Mouse (Mus musculus): ENCODE data around the gene Gprc6a. TPM values are rescaled to one million over a fixed set of nuclear protein-coding genes. Genes with fewer than 3 reads are reported as not detected.

The Gprc6a gene
- polyA plus RNA-seq, 1 experiment from 2014 or later, result not detected

DNA sequence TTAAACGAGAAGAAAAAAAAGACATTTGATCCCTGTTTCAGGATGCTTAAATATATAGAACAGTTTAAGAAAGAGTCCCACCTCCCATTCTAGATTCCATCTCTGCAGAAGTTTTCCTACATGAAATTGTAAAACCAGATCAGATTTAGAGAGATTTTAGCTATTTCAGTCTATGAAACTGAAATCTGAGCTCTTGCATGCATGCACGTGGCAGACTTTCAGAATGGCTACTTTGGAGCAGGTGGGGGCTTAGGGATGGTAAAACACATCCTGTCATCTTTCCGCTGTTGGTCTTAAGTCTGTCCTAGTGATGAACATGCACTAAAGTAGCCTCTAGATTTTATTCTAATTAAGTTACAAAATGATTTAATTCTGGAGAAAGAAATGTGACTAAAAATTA, 10.1 kb downstream of the Gprc6a start:
- Histone ChIP-seq H3K4me3 (ENCODE audit: low read depth, low read length) (no peak overlapping the region), H3K36me3 (ENCODE audit: control insufficient read depth, insufficient read depth, low read length) (no peaks in the 10 kb centered on the region), H3K9me3 (ENCODE audit: control insufficient read depth, low read length) (no peaks in the 10 kb centered on the region), H3K27ac (ENCODE audit: low read depth, low read length) (no peak overlapping the region), H3K4me1 (replicated peaks; ENCODE audit: control insufficient read depth, insufficient read depth, low read length) (no peaks in the 10 kb centered on the region), H3K27me3 (ENCODE audit: control insufficient read depth, insufficient read depth, low read length) (no peaks in the 10 kb centered on the region), H3K9ac (ENCODE audit: low read depth, low read length) (no peak overlapping the region), H3K4me2 (replicated peaks; ENCODE audit: low read depth, low read length) (no peak overlapping the region)
- DNase-seq (ENCODE audit: low spot score) (no peak), ATAC-seq (ENCODE audit: low FRiP score) (no peak)
- 84% methylated on average over 3 of the region's 3 CpGs for WGBS

GRCm38 (mm10) chr10:51620126-51620525, 11.1 kb downstream of the Gprc6a start:
- no peak overlapping the region for H3K4me3 ChIP-seq (ENCODE audit: low read depth, low read length)
- no peaks in the 10 kb centered on the region for H3K9me3 ChIP-seq (ENCODE audit: control insufficient read depth, low read length)
- no peaks in the 10 kb centered on the region for H3K27me3 ChIP-seq (ENCODE audit: control insufficient read depth, insufficient read depth, low read length)
- no peak overlapping the region for H3K9ac ChIP-seq (ENCODE audit: low read depth, low read length)
- H3K27ac ChIP-seq (ENCODE audit: low read depth, low read length), result no peak overlapping the region
- 72% methylated on average over 7 of the region's 7 CpGs for WGBS
- H3K4me2 ChIP-seq (replicated peaks; ENCODE audit: low read depth, low read length), result no peak overlapping the region
- H3K36me3 ChIP-seq (ENCODE audit: control insufficient read depth, insufficient read depth, low read length), result no peaks in the 10 kb centered on the region
- ATAC-seq (ENCODE audit: low FRiP score) (no peak), DNase-seq (ENCODE audit: low spot score) (no peak)
- no peaks in the 10 kb centered on the region for H3K4me1 ChIP-seq (replicated peaks; ENCODE audit: control insufficient read depth, insufficient read depth, low read length)

- Histone ChIP-seq H3K9ac (ENCODE audit: low read depth, low read length) (no peak overlapping the region), H3K4me2 (replicated peaks; ENCODE audit: low read depth, low read length) (no peak overlapping the region), H3K36me3 (ENCODE audit: control insufficient read depth, insufficient read depth, low read length) (no peaks in the 10 kb centered on the region), H3K27ac (ENCODE audit: low read depth, low read length) (no peak overlapping the region), H3K27me3 (ENCODE audit: control insufficient read depth, insufficient read depth, low read length) (no peaks in the 10 kb centered on the region), H3K4me1 (replicated peaks; ENCODE audit: control insufficient read depth, insufficient read depth, low read length) (no peaks in the 10 kb centered on the region), H3K9me3 (ENCODE audit: control insufficient read depth, low read length) (no peaks in the 10 kb centered on the region), H3K4me3 (ENCODE audit: low read depth, low read length) (no peak overlapping the region)
- DNase-seq (ENCODE audit: low spot score), result no peak
- WGBS, result 81% methylated on average over 2 of the region's 2 CpGs
- ATAC-seq (ENCODE audit: low FRiP score), result no peak
Measured at GRCm38 (mm10) chr10:51618538-51618937, 12.7 kb downstream of the Gprc6a start.

DNA sequence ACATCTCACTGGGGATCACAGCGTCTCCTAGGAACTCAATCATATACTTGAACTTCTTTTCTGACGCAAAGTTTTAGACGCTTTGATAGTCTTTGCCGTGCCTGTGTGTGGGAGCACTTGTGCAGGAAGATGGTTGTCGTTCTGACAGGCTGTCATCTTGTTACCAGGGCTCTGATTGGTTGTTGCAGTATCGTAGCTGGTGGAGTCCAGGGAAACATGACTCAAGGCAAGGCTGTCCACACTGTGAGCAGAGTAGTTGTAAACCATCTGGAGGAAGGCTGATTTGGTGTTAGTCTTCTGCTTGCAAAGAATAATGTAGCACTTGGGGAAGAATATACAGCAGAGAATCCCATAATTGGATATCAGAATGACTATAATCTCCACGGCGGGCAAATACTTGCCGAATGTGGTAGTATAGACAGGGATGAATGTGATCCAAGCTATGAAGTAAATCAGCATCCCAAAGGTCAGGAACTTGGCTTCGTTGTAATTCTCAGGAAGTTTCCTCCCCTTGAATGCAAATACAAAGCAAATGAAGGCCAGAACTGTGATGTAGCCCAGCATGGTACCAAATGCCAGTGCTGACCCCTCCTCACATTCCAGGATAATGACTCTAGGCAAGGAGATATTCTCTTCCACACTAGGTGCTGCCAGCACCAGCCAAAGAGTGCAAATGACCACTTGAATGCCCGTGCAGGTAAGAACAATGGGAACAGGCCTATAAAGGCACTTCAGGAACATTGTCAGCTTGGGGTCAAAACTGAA, 16.3 kb downstream of the Gprc6a start:
- H3K4me1 ChIP-seq (replicated peaks; ENCODE audit: control insufficient read depth, insufficient read depth, low read length), result no peaks in the 10 kb centered on the region
- no peak for DNase-seq (ENCODE audit: low spot score)
- WGBS, result 69% methylated on average over 11 of the region's 11 CpGs
- no peak for ATAC-seq (ENCODE audit: low FRiP score)
- H3K27me3 ChIP-seq (ENCODE audit: control insufficient read depth, insufficient read depth, low read length), result no peaks in the 10 kb centered on the region
- H3K9ac ChIP-seq (ENCODE audit: low read depth, low read length), result no peak overlapping the region
- H3K4me2 ChIP-seq (replicated peaks; ENCODE audit: low read depth, low read length), result no peak overlapping the region
- H3K9me3 ChIP-seq (ENCODE audit: control insufficient read depth, low read length), result no peaks in the 10 kb centered on the region
- H3K4me3 ChIP-seq (ENCODE audit: low read depth, low read length), result no peak overlapping the region
- no peak overlapping the region for H3K27ac ChIP-seq (ENCODE audit: low read depth, low read length)
- no peaks in the 10 kb centered on the region for H3K36me3 ChIP-seq (ENCODE audit: control insufficient read depth, insufficient read depth, low read length)

DNA sequence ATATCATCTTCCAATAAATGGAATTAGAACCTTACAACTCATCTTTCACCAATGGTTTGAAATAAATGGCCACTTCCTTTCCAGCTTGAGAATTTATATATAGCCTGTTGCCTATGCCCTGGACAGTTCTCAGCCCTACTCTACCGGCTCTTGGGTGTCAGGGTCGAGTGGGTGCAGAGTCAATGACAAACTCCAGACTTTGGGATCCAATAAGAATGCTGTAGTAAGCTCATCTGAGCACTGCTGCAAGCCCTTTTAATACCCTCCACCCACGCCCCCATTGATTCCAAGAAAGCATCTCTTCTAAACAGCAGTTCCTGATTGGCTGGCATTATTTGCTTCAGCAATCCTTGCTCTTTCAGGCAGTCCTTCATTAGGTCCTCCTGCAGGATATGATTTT, 17.8 kb downstream of the Gprc6a start:
- ATAC-seq (ENCODE audit: low FRiP score) (no peak), DNase-seq (ENCODE audit: low spot score) (no peak)
- no peaks in the 10 kb centered on the region for H3K27me3 ChIP-seq (ENCODE audit: control insufficient read depth, insufficient read depth, low read length)
- 77% methylated on average over 3 of the region's 3 CpGs for WGBS
- H3K36me3 ChIP-seq (ENCODE audit: control insufficient read depth, insufficient read depth, low read length), result no peaks in the 10 kb centered on the region
- no peaks in the 10 kb centered on the region for H3K4me1 ChIP-seq (replicated peaks; ENCODE audit: control insufficient read depth, insufficient read depth, low read length)
- no peak overlapping the region for H3K4me2 ChIP-seq (replicated peaks; ENCODE audit: low read depth, low read length)
- H3K27ac ChIP-seq (ENCODE audit: low read depth, low read length), result no peak overlapping the region
- H3K4me3 ChIP-seq (ENCODE audit: low read depth, low read length), result no peak overlapping the region
- no peaks in the 10 kb centered on the region for H3K9me3 ChIP-seq (ENCODE audit: control insufficient read depth, low read length)
- no peak overlapping the region for H3K9ac ChIP-seq (ENCODE audit: low read depth, low read length)

DNA sequence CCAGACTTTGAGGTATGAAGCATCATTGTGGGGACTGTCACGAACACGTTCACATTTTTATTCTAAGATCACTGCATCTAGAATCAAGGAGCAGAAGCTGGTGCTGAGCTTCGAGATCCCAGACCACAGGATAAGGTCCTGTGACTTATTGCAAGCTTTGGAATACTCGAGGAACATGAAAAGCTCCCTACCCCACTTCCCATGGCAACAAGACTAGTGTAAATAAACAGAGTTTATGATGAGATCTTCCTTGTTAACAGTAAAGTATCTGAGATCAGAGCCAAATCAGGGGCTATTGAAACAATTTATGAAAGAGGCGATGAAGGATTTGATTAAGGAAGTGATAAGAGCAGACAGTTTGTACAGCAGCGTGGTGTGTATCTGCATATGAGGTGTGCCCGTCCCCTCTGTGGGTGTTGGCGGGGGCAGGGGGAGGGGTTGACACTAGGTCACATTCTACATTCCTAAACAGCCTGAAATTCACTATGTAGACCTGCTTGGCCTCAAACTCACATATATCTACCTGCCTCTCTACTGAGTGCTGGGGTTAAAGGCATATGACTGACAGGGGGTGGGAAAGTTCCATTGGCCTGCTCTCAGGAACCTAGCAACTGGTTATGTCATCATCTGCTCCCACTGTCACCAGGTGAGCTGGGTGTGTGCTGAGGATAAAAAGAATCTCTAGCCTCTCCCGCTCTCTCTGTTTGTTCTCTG, 19.1 kb downstream of the Gprc6a start:
- no peaks in the 10 kb centered on the region for H3K9me3 ChIP-seq (ENCODE audit: control insufficient read depth, low read length)
- H3K36me3 ChIP-seq (ENCODE audit: control insufficient read depth, insufficient read depth, low read length), result no peaks in the 10 kb centered on the region
- H3K9ac ChIP-seq (ENCODE audit: low read depth, low read length), result no peak overlapping the region
- no peak overlapping the region for H3K27ac ChIP-seq (ENCODE audit: low read depth, low read length)
- H3K4me3 ChIP-seq (ENCODE audit: low read depth, low read length), result no peak overlapping the region
- WGBS, result 87% methylated on average over 9 of the region's 9 CpGs
- H3K4me1 ChIP-seq (replicated peaks; ENCODE audit: control insufficient read depth, insufficient read depth, low read length), result no peaks in the 10 kb centered on the region
- no peaks in the 10 kb centered on the region for H3K27me3 ChIP-seq (ENCODE audit: control insufficient read depth, insufficient read depth, low read length)
- H3K4me2 ChIP-seq (replicated peaks; ENCODE audit: low read depth, low read length), result no peak overlapping the region
- no peak for ATAC-seq (ENCODE audit: low FRiP score)
- DNase-seq (ENCODE audit: low spot score), result no peak

DNA sequence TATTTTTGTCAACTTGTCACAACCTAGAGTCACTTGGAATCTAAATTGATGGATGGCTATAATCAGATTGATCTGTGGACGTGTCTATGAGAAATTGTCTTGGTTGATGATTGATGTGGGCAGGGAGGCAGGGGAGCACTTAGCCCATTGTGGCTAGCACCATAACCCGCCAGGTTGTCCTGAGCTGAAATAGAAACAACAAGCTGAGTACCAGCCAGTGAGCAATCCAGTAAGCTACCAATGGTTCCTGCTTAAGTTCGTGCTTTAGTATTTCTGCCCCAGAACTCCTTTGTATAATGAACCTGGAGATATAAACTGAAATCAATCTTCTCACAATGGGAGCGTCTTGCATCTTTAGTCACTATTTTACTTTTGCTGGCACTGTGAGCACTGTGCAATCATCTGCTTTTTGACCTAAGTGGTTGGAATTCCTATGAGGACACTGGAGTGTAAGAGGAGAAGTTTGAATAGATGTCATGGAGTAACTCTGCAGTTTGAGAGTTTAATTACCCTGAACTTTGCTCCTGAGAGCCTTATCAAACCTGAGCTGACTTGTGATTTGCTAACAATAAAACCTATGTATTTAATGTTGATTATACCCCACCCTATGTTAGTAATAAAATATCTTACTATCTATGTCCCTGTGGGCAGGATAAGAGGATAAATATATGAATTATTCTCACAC, 21.4 kb downstream of the Gprc6a start:
- H3K4me1 ChIP-seq (replicated peaks; ENCODE audit: control insufficient read depth, insufficient read depth, low read length), result no peaks in the 10 kb centered on the region
- no peaks in the 10 kb centered on the region for H3K36me3 ChIP-seq (ENCODE audit: control insufficient read depth, insufficient read depth, low read length)
- H3K4me3 ChIP-seq (ENCODE audit: low read depth, low read length), result no peak overlapping the region
- no peak overlapping the region for H3K27ac ChIP-seq (ENCODE audit: low read depth, low read length)
- no peak overlapping the region for H3K9ac ChIP-seq (ENCODE audit: low read depth, low read length)
- ATAC-seq (ENCODE audit: low FRiP score), result no peak
- no peak for DNase-seq (ENCODE audit: low spot score)
- H3K4me2 ChIP-seq (replicated peaks; ENCODE audit: low read depth, low read length), result no peak overlapping the region
- no peaks in the 10 kb centered on the region for H3K27me3 ChIP-seq (ENCODE audit: control insufficient read depth, insufficient read depth, low read length)
- H3K9me3 ChIP-seq (ENCODE audit: control insufficient read depth, low read length), result no peaks in the 10 kb centered on the region
- 66% methylated on average over 4 of the region's 4 CpGs for WGBS

DNA sequence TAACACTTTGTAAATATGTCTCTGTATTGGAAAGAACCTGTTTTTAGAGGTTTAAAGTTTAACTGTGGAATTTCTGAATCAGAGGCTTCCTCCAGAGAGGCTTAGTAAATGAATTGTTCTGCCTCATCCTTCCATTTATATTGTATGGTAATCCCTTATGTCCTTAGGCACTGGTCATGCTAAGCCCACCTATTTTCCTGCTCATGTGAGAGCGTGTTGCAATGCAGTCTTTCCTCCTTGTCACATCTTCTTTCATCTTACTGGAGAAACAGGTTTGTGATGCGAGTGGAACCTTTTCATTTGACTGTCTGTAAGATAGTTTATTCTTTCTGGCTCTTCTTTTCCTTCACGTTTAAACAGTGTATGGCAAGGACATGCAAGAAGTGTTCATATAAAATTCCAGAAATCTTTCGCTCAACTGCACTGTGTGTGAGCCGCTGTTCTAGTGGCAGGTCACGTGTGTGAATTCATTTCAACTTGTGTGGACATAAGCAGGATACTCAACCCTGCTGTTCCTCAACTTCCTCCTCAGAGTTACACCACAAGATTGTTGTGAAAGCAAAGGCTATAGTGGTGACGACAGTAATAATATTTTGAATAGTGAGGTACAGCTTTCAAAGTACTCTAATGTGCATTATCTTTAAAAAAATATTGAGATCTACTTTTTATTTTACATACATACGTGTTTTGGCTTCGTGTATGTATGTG, 34.2 kb downstream of the Gprc6a start:
- Histone ChIP-seq H3K4me2 (replicated peaks; ENCODE audit: low read depth, low read length) (no peak overlapping the region), H3K9me3 (ENCODE audit: control insufficient read depth, low read length) (no peaks in the 10 kb centered on the region), H3K27me3 (ENCODE audit: control insufficient read depth, insufficient read depth, low read length) (no peaks in the 10 kb centered on the region), H3K9ac (ENCODE audit: low read depth, low read length) (no peak overlapping the region), H3K4me1 (replicated peaks; ENCODE audit: control insufficient read depth, insufficient read depth, low read length) (no peaks in the 10 kb centered on the region), H3K4me3 (ENCODE audit: low read depth, low read length) (no peak overlapping the region), H3K36me3 (ENCODE audit: control insufficient read depth, insufficient read depth, low read length) (no peaks in the 10 kb centered on the region), H3K27ac (ENCODE audit: low read depth, low read length) (no peak overlapping the region)
- no peak for DNase-seq (ENCODE audit: low spot score)
- no peak for ATAC-seq (ENCODE audit: low FRiP score)
- 88% methylated on average over 9 of the region's 9 CpGs for WGBS

All from hindbrain, embryonic 11.5 days (tissue).